Mouse (Mus musculus): ENCODE results near the gene Cxcl17. TPM values are rescaled to one million over a fixed set of nuclear protein-coding genes. Genes with fewer than 3 reads are reported as not detected.

Cxcl17 gene
- polyA plus RNA-seq, 1 experiment: 1.2 TPM

- TF ChIP-seq CTCF (IDR thresholded peaks at IDR 0.05; ENCODE audit: borderline replicate concordance, control insufficient read depth, extremely low read depth, insufficient read depth, low read length, poor library complexity): no peak
- TF ChIP-seq POLR2A (IDR thresholded peaks at IDR 0.05; ENCODE audit: control insufficient read depth, extremely low read depth, insufficient read depth, low read length, poor library complexity): no peak
- no peak for DNase-seq
- no peak overlapping the region for H3K4me3 ChIP-seq (ENCODE audit: control insufficient read depth, insufficient read depth, low read length)
- no peaks in the 10 kb centered on the region for H3K4me1 ChIP-seq (replicated peaks; ENCODE audit: control insufficient read depth, insufficient read depth, low read length)
- H3K36me3 ChIP-seq (ENCODE audit: control insufficient read depth, insufficient read depth, low read length): no peaks in the 10 kb centered on the region
- no peak overlapping the region for H3K27ac ChIP-seq (ENCODE audit: control insufficient read depth, insufficient read depth, low read length)
- peaks cover 3% of the 10 kb centered on the region; the same call in 1 of the 2 replicates for H3K27me3 ChIP-seq (ENCODE audit: control insufficient read depth, insufficient read depth, low read length)
- WGBS: 76% methylated on average over 13 of the region's 13 CpGs
These were observed 46.6 kb downstream of the Cxcl17 start for GRCm38 (mm10) chr7:25365937-25366625.

- H3K36me3 ChIP-seq (ENCODE audit: control insufficient read depth, insufficient read depth, low read length): no peaks in the 10 kb centered on the region
These were observed 49.1 kb downstream of the Cxcl17 start for GRCm38 (mm10) chr7:25363632-25364031.

GRCm38 (mm10) chr7:25363151-25363550 lies 49.5 kb downstream of the Cxcl17 start:
- DNase-seq: no peak
- Histone ChIP-seq H3K4me3 (ENCODE audit: control insufficient read depth, insufficient read depth, low read length) (no peak overlapping the region), H3K27ac (ENCODE audit: control insufficient read depth, insufficient read depth, low read length) (no peak overlapping the region), H3K27me3 (ENCODE audit: control insufficient read depth, insufficient read depth, low read length) (peaks cover 3% of the 10 kb centered on the region; the same call in 1 of the 2 replicates), H3K4me1 (replicated peaks; ENCODE audit: control insufficient read depth, insufficient read depth, low read length) (no peaks in the 10 kb centered on the region), H3K36me3 (ENCODE audit: control insufficient read depth, insufficient read depth, low read length) (no peaks in the 10 kb centered on the region)
- TF ChIP-seq POLR2A (IDR thresholded peaks at IDR 0.05; ENCODE audit: control insufficient read depth, extremely low read depth, insufficient read depth, low read length, poor library complexity): no peak
- no peak for TF ChIP-seq CTCF (IDR thresholded peaks at IDR 0.05; ENCODE audit: borderline replicate concordance, control insufficient read depth, extremely low read depth, insufficient read depth, low read length, poor library complexity)
- WGBS: 95% methylated on average over 19 of the region's 19 CpGs

More at GRCm38 (mm10) chr7:25363632-25364031, 49.1 kb downstream of the Cxcl17 start:
- Histone ChIP-seq H3K4me3 (ENCODE audit: control insufficient read depth, insufficient read depth, low read length) (no peak overlapping the region), H3K27me3 (ENCODE audit: control insufficient read depth, insufficient read depth, low read length) (peaks cover 3% of the 10 kb centered on the region; the same call in 1 of the 2 replicates), H3K4me1 (replicated peaks; ENCODE audit: control insufficient read depth, insufficient read depth, low read length) (no peaks in the 10 kb centered on the region), H3K27ac (ENCODE audit: control insufficient read depth, insufficient read depth, low read length) (no peak overlapping the region)
- 97% methylated on average over 17 of the region's 17 CpGs for WGBS
- TF ChIP-seq CTCF (IDR thresholded peaks at IDR 0.05; ENCODE audit: borderline replicate concordance, control insufficient read depth, extremely low read depth, insufficient read depth, low read length, poor library complexity) (no peak), POLR2A (IDR thresholded peaks at IDR 0.05; ENCODE audit: control insufficient read depth, extremely low read depth, insufficient read depth, low read length, poor library complexity) (no peak)
- no peak for DNase-seq

GRCm38 (mm10) chr7:25358721-25359206 lies 53.9 kb downstream of the Cxcl17 start:
- Histone ChIP-seq H3K4me3 (ENCODE audit: control insufficient read depth, insufficient read depth, low read length) (no peak overlapping the region), H3K4me1 (replicated peaks; ENCODE audit: control insufficient read depth, insufficient read depth, low read length) (no peaks in the 10 kb centered on the region), H3K36me3 (ENCODE audit: control insufficient read depth, insufficient read depth, low read length) (no peaks in the 10 kb centered on the region), H3K27me3 (ENCODE audit: control insufficient read depth, insufficient read depth, low read length) (no peaks in the 10 kb centered on the region), H3K27ac (ENCODE audit: control insufficient read depth, insufficient read depth, low read length) (no peak overlapping the region)
- no peak for DNase-seq
- TF ChIP-seq POLR2A (IDR thresholded peaks at IDR 0.05; ENCODE audit: control insufficient read depth, extremely low read depth, insufficient read depth, low read length, poor library complexity) (no peak), CTCF (IDR thresholded peaks at IDR 0.05; ENCODE audit: borderline replicate concordance, control insufficient read depth, extremely low read depth, insufficient read depth, low read length, poor library complexity) (no peak)
- 91% methylated on average over 19 of the region's 19 CpGs for WGBS

Other genes with a start within 250 kb of the Cxcl17 start
- 5.6 and 5.7 TPM in 2 replicates for gene Pou2f2, start 233.2 kb downstream of the Cxcl17 start, polyA plus RNA-seq (2012; rRNA removed)
- 93.6 and 102 TPM in 2 replicates for gene Dedd2, start 192.3 kb downstream of the Cxcl17 start, polyA plus RNA-seq (2012; rRNA removed)
- 38.2 and 46.5 TPM in 2 replicates for gene Zfp526, start 191.5 kb downstream of the Cxcl17 start, polyA plus RNA-seq (2012; rRNA removed)
- gene Gsk3a, start 175.0 kb downstream of the Cxcl17 start, polyA plus RNA-seq (2012; rRNA removed): 332 and 343 TPM in 2 replicates
- gene Erf, start 162.1 kb downstream of the Cxcl17 start, polyA plus RNA-seq (2012; rRNA removed): 59.4 and 60.4 TPM in 2 replicates
- 270 and 297 TPM in 2 replicates for gene Cic, start 145.2 kb downstream of the Cxcl17 start, polyA plus RNA-seq (2012; rRNA removed)
- gene Pafah1b3, start 114.9 kb downstream of the Cxcl17 start, polyA plus RNA-seq (2012; rRNA removed): 138 and 140 TPM in 2 replicates
- 0.08 TPM in 1 of 2 replicates, not detected in the other for gene Prr19, start 111.5 kb downstream of the Cxcl17 start, polyA plus RNA-seq (2012; rRNA removed)
- 0.08 and 0.13 TPM in 2 replicates for gene Tmem145, start 106.8 kb downstream of the Cxcl17 start, polyA plus RNA-seq (2012; rRNA removed)
- 11.9 and 14.8 TPM in 2 replicates for gene Megf8, start 95.7 kb downstream of the Cxcl17 start, polyA plus RNA-seq (2012; rRNA removed)
- gene Cnfn, start 43.2 kb downstream of the Cxcl17 start, polyA plus RNA-seq (2012; rRNA removed): 13.4 and 20.6 TPM in 2 replicates
- gene Lipe, start 14.2 kb downstream of the Cxcl17 start, polyA plus RNA-seq (2012; rRNA removed): 75.3 and 91.6 TPM in 2 replicates
- 5.0 and 5.8 TPM in 2 replicates for gene Ceacam1, start 64.7 kb upstream of the Cxcl17 start, polyA plus RNA-seq (2012; rRNA removed)
- gene Ceacam2, start 127.0 kb upstream of the Cxcl17 start, polyA plus RNA-seq (2012; rRNA removed): 0.22 TPM in 1 of 2 replicates, not detected in the other
- not detected in 2 replicates for gene Erich4, start 203.0 kb upstream of the Cxcl17 start, polyA plus RNA-seq (2012; rRNA removed)
- gene Dmac2, start 206.5 kb upstream of the Cxcl17 start, polyA plus RNA-seq (2012; rRNA removed): 80.2 and 86.2 TPM in 2 replicates
- gene B3gnt8, start 213.8 kb upstream of the Cxcl17 start, polyA plus RNA-seq (2012; rRNA removed): 28.7 and 32.8 TPM in 2 replicates
- gene Bckdha, start 246.1 kb upstream of the Cxcl17 start, polyA plus RNA-seq (2012; rRNA removed): 166 and 181 TPM in 2 replicates
- 141 and 146 TPM in 2 replicates for gene Exosc5, start 246.3 kb upstream of the Cxcl17 start, polyA plus RNA-seq (2012; rRNA removed)